Mouse (Mus musculus) inflammation-experienced regulatory T-cells, adult 6 months (primary cell): Measurements from ENCODE around the gene Fam117b. TPM values are rescaled to one million over a fixed set of nuclear protein-coding genes. Genes with fewer than 3 reads are reported as not detected.

Source experiments
- ATAC-seq: one replicate; pipeline ENCODE4 v1.8.0; 2017
- polyA plus RNA-seq, 3 experiments: library from polyadenylated mRNA; unstranded; fragments of 100-300 nt; shearing (Covaris generic); gene quantifications; one replicate each; pipeline ENCODE4 v1.2.1; 2017

Fam117b gene
- polyA plus RNA-seq, 3 experiments from 2014 or later: 14.7 to 26.3 (median 15.4) TPM

GRCm38 (mm10) chr1:59995646-59996045 lies 82.8 kb downstream of the Fam117b start:
- no peak for ATAC-seq

GRCm38 (mm10) chr1:59997352-59997751 lies 84.5 kb downstream of the Fam117b start:
- ATAC-seq: no peak

GRCm38 (mm10) chr1:60000319-60000718 lies 87.5 kb downstream of the Fam117b start:
- ATAC-seq: no peak

- ATAC-seq: no peak
Measured at GRCm38 (mm10) chr1:60007337-60007736, 94.5 kb downstream of the Fam117b start.

GRCm38 (mm10) chr1:60008743-60009142 lies 95.9 kb downstream of the Fam117b start:
- ATAC-seq: no peak

- ATAC-seq: no peak
Measured at GRCm38 (mm10) chr1:60013779-60014178, 101.0 kb downstream of the Fam117b start.

GRCm38 (mm10) chr1:60015511-60015910 lies 102.7 kb downstream of the Fam117b start:
- no peak for ATAC-seq

- ATAC-seq: peak; percentile 68
Measured at GRCm38 (mm10) chr1:60016136-60016611, 103.4 kb downstream of the Fam117b start.

GRCm38 (mm10) chr1:60017031-60017469 lies 104.2 kb downstream of the Fam117b start:
- peak; percentile 77 for ATAC-seq

Other genes starting within 250 kb of the Fam117b start
- 100 to 1,000 TPM; 529 to 560 (median 532) TPM for gene Sumo1, start 242.2 kb upstream of the Fam117b start, polyA plus RNA-seq
- gene Nop58, start 228.0 kb upstream of the Fam117b start, polyA plus RNA-seq: 100 to 1,000 TPM; 155 to 208 (median 208) TPM
- gene Bmpr2, start 149.6 kb upstream of the Fam117b start, polyA plus RNA-seq: 1 to 10 TPM; 2.6 to 3.5 (median 3.3) TPM
- gene Ica1l, start 130.2 kb downstream of the Fam117b start, polyA plus RNA-seq: 1 to 10 TPM in 2 of 3 experiments, under 1 TPM in 1; 0.84 to 3.0 (median 2.7) TPM
- gene Carf, start 185.2 kb downstream of the Fam117b start, polyA plus RNA-seq: 10 to 100 TPM in 1 of 3 experiments, 1 to 10 TPM in 2; 5.3 to 11.9 (median 6.7) TPM
- gene Wdr12, start 185.6 kb downstream of the Fam117b start, polyA plus RNA-seq: 10 to 100 TPM; 36.9 to 48.5 (median 46.8) TPM